Mouse (Mus musculus) MN1 (cell line): ENCODE measurements around the gene Sycp2l.

Source experiments
- DNase-seq: peaks from one replicate; pipeline ENCODE4 v3.0.0-alpha.2; 2016; ENCODE audit warnings: low spot score

The Sycp2l gene

DNA sequence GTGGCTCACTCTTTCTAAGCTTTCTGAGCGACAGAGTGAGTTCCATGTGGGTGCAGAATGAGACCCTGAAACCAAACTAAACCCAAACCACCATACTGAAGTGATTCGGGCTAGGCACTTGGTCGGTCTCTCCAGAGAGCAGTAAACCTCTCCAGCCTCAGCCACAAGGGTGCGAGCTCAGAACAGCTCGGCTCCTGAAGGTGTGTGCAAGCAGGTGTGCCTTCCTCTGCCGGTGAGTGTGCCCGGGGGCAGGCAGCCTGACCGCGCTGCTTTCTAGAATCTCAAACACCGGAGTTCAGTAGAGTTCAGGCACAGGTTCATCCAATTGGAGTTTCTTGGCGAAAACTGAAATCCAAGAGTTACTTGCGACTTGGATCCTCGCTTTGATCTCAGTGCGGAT lies at the start of gene Sycp2l:
Gene Sycp2l, plus strand, starts transcription at position 368 of the 400 bp plus-strand sequence.
- DNase-seq = no peak

DNA sequence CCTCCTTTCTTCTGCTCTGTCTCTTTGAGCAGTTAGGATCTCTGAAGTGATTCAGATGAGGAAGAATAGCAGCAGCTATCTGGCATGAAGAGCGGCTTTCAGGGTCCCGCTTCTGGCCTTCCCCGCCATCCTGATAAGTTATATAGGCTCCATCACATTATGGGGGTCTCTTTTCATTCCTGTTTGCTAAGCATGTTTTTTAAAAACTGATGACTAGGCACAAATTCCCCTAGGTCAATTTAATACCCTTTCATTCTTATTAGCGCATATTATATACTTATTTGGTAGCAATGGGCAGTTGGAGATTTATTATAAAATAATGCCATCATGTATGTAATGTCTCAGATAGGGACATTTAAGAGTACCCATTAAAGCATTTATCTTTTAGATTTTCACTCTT lies 46.5 kb upstream of the Sycp2l start:
- no peak for DNase-seq

DNA sequence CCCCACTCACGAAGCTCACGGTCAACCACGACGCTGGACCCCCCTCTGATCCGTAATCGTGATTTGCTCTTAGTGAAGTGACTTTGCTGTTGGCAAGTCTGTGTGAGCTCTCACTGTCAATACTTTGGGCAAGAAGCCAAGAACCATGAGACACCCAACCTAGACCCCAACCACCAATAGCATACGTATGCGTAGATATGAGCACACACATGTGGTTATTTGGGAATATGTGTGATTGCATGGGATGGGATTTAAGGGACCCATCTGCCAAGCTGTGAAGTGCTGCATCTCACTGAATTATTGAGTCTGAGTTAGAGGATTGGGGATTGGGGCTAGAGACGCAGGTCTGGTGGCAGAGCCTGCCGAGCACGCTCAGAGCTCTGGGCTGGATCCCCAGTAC lies 42.5 kb upstream of the Sycp2l start:
- no peak for DNase-seq

DNA sequence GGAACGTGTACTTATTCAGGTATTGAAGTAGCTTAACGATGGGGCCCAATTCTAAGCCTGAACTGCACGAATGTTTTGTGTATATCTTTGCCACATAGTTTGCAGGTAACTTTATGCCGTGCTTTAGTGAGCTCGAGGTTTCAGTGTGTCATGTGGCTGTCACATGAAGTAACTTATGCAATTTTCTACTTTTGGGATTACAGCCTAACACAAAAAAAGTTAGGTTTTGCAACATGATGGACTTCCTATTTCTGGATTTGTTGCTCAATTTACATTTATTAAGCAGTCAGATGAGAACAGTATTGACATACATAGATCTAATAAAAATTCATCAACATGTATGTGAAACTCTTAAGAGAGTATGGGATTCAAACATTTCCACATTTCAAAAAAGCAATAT lies 40.3 kb upstream of the Sycp2l start:
- no peak for DNase-seq

DNA sequence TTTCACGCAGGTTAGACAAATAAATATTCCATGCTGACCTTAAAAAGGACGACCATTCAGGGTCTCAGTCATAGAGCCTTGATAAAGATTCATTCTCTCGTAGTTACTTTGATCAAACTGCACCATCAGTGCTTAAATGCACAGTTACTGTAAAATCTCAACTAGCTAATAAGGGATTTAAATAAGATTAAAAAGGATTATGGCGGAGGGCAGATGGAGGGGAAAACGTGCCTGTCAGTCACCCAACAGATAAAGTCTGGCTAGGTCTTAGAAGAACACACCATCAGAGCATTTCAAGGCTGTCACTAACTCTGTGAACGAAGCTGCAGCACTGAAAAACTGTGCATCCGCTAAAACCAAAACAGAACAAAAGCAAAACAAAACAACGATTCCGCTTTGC lies 36.2 kb upstream of the Sycp2l start:
- DNase-seq = no peak

DNA sequence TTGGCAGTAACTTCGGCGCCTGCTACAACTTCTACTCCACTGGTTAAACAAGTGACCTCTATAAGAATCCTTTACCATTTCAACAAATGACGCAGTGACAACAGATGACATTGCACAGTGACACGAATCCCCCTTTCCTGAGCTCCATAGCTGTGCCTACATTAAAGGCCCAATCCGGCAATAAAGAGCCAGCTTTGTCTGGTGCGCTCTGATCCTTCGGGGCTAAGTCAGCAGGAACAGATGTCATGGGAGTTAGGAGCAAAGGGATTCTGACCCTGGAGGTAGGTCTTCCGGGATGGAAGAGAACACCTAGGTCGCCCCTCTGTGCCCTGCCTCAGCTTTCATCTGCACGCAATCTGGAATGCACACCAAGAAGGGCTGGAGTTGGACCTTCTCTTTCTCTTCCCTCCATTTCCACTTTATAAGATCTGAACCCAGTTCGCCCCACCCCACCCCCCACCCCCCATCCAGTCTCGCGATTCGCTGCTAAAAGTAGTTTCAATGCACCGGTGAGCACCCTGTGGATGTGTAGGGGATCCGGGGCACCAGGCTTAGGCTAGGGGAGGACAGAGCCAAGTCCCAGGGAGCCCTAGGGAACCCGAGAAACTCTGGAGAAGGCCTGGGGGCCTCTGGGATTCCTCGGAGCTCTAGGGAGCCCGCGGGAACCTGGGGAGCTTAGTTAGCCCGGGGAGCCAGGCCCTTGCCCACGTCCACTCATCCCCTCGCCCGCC lies 35.3 kb upstream of the Sycp2l start:
- DNase-seq = no peak

DNA sequence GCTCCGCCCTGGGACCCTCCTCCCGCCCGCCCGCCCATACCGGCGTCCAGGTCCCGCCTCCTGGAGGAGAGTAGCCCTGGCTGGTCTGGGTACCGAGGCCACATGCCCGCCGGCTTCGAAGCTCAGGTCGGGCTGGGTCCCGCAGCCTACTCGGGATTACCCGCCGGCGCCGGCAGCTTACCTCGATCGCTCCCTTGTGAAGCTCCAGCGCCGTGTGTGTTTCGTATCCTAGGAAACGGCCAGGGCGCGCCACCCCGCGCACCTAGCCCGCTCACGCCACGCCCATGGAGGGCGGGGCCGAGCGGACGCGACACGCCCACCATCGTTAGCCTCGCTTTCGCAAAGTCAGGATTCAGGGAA lies 34.7 kb upstream of the Sycp2l start, which contains the start of gene Mak:
Gene Mak, minus strand, starts transcription at position 286 of the 360 bp plus-strand sequence.
- no peak for DNase-seq

DNA sequence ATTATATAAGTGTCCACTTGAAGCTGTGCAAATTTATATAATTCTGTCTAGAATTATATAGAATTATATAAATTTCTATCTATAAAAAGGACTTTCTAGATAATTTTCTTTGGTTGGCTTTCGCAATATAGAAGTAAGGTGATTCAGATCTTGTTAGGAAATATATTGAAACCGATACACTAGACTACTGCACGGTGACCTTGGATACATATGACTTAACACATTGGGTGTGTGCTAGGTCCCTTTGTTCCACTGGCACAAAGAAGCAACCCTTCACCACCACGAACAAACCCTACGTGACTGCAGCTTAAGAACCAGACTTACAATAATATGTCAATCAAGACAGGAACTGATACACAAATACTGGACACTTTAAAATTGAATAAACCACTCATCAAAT lies 34.2 kb upstream of the Sycp2l start:
- DNase-seq = no peak

DNA sequence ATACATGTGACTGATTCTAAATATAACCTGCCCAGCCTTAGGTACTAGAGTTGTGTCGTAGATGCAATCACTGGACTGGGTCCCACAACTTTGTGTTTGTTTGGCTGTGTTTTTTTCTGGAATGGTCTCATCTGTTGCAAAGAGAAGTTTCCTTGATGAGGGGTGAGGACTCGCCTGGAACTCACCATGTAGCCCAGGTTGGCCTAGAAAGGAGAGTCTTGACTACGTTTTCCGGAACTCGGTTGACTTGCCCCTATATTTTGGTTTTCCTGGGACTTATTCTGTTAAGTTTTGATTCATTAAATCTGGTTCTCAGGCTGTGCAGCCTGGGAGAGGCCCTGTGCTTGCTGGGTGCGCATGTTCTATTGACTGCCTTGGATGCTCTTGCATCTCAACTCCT lies 33.4 kb upstream of the Sycp2l start:
- no peak for DNase-seq

DNA sequence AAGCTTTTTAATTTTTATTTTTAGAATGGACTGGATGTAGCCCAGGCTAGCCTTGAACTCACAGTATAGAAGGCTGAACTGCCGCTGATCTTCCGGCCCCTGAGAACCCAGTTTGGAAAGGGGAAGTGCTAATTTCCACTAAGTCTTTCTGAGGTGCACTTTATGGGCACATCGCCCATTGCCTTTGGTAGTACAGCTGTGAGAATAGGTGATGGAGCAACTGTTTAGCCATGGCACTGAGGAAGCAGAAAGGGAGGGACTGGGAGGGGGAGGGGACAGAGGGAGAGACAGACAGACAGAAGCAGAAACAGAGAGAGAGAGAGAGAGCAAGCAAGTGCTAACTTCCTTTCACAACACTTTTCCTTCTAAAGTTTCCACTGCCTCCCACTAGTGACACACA lies 29.6 kb upstream of the Sycp2l start:
- DNase-seq = no peak

DNA sequence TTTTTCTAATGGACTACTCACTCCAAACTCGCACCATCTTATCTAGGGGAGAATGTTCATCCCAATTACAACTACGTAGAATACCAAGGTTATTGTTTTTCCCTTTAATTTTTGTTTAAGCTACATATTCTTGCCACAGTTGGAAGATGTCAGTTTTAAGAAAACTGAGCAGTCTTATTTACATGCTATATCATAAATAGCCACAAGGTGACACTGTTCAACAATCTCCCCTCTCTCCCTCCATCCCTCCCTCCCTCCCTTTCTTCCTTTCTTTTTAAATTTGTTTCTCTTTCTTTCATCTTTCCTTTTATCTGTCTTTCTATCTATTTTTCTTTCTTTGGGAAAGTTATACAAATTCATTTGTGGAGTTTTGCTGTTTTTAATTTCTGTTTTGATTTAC lies 29.0 kb upstream of the Sycp2l start:
- no peak for DNase-seq

DNA sequence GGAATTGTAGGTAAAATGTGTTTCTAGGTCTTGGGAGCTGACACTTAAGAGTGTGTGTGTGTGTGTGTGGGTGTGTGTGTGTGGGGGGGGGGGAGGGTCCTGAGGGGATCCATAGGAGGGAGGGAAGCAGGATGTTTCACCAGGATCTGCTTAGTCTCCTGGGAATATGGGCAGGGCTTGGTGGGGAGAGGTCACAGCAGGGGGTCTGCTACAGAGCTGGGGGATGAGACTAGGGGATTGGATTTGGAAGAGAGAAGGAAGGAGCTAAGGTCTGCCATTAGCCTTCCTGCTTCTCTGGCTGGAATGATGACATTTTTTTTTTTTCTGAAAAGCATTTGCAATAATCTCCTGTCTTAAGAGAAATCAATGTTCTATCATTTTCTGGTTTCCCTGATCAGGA lies 25.4 kb upstream of the Sycp2l start:
- DNase-seq = no peak

DNA sequence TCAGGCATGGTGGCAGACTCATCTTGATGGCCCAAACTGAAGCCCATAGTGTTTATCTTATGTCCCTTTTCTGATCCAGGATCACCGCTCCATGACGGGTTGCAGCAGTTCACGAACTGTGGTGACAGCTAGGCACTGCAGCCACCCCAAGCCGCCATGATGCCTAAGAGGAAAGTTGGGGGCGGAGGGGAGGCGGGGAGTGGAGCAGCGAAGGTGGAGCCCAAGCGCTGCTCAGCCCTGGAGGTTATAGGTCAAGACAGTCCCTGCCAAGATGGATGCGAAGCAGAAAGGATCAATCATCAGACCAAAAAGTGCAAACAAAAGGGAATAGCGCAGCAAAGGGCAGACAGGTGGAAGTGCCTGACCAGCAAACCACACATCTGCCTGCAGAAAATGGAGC lies 22.8 kb upstream of the Sycp2l start:
- no peak for DNase-seq

DNA sequence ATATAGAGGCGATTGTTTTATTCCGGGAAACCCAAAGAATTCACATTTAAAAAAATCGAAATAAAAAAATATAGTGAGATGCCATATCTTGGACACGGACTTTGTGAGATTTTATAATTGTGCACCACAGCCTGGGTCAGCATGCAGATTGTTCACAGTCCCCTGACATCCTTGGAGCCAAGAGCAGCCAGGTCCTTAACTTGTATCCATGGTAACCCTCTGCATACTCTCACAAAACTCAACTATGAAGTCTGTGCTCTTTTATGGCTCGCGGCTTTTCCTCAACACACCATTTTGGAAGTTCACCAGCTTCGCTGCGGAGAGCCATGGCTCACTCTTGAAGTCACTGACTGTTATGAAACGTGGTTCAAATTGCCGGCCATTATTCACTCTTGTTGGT lies 19.9 kb upstream of the Sycp2l start:
- DNase-seq = no peak

DNA sequence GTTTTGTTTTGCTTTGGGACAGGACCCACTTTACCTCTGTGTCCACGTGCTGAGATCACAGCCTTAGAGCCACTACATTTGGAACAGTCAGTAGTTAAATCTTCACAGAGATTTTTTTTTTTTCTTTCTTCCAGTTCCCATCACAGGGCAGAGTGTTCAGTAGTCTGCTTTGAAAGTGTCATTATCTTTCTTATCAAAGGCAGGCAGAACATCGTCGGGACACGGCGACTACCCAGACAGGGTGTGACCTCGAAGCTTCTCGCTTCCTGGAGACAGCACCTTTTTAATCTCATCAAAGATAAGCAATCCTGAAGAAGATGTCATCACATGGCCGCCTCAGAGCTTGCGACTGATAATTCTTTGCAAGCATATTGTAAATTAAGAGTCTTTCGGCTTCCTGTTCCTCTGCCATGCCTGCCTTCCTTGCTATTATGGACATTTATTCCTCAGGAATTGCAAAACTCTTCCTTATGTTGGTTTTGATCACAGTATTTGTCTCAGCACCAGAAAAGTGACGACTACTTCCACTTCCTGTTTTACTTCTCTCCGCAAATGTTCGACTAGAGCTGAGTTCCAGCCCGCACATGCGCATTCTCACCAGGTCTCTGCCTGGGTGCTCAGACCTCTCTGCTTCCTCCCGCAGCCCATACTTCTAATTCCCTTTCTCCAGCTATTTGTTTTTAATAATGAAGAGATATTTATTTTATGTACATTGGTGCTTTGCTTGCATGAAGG lies 16.6 kb upstream of the Sycp2l start:
- DNase-seq = no peak

DNA sequence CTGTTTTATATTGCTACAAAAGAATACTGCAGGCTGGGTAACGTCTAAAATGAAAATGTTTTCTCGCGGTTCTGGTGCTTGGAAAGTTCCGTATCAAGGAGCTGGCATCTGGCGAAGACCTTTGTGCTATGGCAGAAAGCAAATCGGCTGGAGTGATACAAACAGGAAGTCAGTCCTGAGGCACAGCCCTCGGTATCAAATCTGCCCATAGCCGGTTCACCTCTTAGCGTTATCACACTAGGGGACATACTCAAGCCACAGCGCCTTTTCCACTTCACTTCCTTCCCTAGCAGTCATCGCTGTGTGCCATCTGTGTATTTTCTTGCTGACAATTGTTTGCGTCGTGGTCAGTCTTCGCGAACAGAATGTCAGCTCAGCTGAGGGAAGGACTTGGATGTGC lies 15.8 kb upstream of the Sycp2l start:
- DNase-seq = no peak

DNA sequence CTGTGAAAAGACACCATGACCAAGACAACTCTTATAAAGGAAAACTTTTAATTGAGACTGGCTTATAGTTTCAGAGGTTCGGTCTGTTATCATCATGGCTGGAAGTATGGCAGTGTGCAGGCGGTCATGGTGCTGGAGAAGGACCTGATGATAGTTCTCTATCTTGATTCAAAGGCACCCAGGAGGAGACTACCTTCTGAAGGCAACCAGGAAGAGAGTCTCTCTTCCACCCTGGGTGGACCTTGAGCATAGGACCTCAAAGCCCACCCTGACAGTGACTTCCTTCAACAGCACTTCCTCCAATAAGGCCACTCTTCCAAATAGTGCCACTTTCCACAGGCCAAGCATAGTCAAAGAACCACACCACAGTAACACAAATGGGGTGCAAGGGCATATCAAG lies 14.1 kb upstream of the Sycp2l start:
- no peak for DNase-seq

DNA sequence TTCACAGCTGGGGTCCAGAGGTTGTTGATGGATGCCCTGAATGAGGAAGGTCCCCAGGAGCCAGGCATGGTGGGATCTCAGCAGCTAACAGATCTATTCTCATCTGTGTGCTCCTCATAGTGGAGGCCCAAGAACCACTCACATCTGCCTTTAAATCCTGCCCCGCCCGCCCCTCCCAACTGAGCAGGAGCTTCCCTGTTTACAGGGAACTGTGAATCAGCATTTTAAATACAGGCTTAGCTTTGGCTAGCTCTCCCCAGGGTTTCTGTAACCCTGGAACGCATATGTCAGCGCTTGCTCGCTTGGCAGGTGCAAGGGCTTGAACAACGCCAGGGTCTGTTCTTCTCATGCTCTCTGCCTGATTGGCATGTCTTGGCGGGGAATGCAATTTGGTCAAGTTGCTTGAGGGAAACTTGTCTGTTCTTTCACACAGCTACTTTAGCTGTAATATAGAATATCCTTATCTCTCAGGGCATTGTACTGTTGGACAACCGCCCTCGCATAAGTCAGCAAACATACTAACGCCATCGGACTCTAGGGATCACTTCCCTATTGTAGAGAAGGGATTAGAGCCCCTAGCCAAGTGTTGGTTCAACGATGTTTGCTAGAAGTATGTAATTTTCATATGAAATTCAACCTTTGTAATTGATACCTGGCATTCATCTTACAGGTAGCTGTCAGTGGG lies 10.1 kb upstream of the Sycp2l start:
- DNase-seq = no peak

DNA sequence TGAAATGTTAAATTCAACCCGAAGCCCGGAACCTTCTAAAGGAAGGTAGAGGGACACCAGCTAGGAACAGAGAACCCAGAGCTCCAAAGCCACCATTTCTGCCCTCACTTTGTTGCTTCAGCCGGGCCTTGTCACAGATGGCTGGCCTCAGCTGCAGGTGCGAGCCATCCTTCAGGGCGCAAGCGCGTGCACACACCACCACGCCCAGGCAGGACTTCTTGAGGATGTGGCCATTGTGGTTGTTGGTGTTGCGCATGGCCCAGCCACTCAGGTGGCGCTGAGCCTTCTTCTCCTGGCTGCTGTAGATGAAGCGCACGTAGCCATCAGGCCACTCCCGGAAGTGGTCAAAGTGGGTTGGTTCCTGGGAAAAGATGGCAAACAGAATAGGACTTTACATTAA lies 8.6 kb upstream of the Sycp2l start:
- DNase-seq = no peak

DNA sequence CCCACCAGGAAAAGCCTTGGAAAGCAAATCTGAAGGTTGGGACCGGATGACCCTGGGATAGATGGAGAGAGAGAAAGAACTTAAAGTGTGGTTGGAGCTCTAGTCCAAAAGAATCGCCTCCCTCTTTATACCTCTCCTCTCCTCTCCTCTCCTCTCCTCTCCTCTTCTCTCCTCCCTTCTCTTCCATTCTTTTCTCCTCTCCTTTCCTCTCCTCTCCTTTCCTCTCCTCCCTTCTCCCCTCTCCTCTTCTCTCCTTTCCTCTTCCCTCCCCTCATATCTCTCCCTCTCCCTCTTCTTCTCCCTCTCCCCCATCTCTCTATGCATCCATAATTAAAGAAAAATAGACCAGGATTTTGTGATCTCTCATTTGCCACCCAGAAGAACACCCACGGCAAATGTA lies 3.2 kb upstream of the Sycp2l start, which contains the start of gene Gcm2:
Gene Gcm2, minus strand, starts transcription at position 101 of the 400 bp plus-strand sequence.
- no peak for DNase-seq

DNA sequence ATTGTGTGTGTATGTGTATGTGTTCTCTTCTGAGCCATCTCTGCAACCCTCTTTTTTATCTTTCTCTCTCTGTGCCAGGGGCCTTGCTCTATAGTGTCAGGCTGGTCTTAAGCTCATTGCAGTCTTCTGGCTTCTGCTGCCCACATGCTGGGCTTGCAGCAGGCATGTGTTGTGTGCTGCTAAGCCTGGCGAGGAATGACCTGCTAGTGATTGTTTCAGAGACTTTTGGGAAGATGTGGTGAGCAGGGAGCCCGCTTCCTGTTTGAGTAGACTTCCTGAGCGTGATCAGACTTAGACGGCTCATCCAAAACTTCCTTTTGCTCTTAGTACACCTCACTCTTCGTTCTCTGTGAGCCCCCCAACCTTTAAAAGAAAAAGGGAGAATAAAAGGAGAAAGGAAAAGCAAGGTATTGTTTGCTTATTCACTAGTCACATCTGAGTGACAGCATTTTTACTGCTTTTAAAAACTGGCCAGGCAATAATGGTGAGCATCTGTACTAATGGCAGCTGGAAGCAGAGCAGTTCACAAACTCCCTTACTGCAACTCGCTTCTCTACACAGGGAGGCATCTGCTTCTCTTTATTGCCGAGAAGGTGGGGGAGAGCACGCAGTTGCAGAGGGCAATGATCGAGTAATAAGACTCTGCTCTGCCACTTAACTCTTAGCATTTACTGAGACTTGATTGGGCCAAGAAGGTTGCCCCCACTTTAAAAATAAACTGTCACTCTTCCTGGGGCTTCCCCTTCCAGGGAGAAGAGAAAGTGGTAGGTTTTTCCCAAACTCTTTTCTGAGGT lies 5.2 kb downstream of the Sycp2l start:
- DNase-seq = no peak

DNA sequence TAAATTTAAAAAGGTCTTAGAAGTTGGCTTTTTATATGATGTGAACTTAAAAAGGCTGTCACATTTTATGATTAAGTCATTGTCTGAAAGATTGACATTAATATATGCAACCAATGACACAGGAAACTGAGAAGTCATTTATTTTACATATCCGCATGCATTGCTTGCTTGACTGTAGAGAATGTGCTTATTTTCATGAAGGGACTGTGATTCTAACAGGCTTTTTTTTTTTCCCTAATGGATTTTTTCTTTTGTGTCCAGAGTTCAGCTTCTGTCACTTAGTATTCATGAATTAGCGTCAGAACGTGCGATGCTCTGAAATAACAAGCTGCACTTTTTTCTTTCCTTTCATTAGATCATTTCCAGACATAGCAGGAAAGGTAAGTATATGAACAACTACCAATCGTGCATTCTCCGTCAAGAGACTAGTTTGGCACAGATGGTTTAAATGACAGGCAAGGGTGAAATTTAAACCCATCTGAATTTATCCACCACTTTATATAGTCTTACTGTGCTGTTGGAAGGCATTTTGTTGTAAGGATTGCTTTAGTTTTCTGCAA lies 9.6 kb downstream of the Sycp2l start:
- DNase-seq = no peak
